ENCODE assay signal across 20 mouse cellular contexts in genomic region chr1:93082121-93082520, GRCm38 (mm10). TPM values are rescaled to one million over a fixed set of nuclear protein-coding genes. Genes with fewer than 3 reads are reported as not detected.
"Had no signal": no experiment of that assay in that cellular context is flagged by ENCODE, and none has a peak within 500 bp of the region (broad histone marks: within the 10 kb centered on the region; RNA-seq: fewer than 3 reads in every experiment).

No protein-coding gene starts in this region.

- H3K27me3 ChIP-seq: liver, embryonic 13.5 days had no signal

- DNase-seq: kidney, adult 2 months; layer of hippocampus, postnatal 36 days; liver, embryonic 13.5 days; lung, adult 2 months; lung, postnatal 14 days; lung, postnatal 4 days; midbrain, embryonic 14.5 days; thymus, adult 18-20 months; thymus, postnatal 36 days had no signal

- H3K4me3 ChIP-seq: left cerebral cortex, adult 2 months; liver, embryonic 13.5 days had no signal

- H3K27ac ChIP-seq: left cerebral cortex, adult 2 months; liver, embryonic 13.5 days had no signal

- H3K4me2 ChIP-seq: liver, embryonic 13.5 days; midbrain, embryonic 11.5 days had no signal

- H3K9me3 ChIP-seq: liver, embryonic 13.5 days had no signal

- H3K4me1 ChIP-seq: liver, embryonic 13.5 days had no signal

- H3K36me3 ChIP-seq: liver, embryonic 13.5 days had no signal

- H3K9ac ChIP-seq: liver, embryonic 13.5 days had no signal

RNA-seq across cellular contexts. Expression of gene Agxt, which starts 52.9 kb away (rescaled TPM):
- polyA plus RNA-seq: limb, embryonic 11.5 days; limb, embryonic 14.5 days; lung, adult 2 months; lung, embryonic 16.5 days; midbrain, embryonic 11.5 days; midbrain, embryonic 14.5 days; midbrain, postnatal 0 days; neural tube, embryonic 11.5 days; neural tube, embryonic 14.5 days; spleen, adult 2 months; testis, adult 2 months; urinary bladder, adult 2 months had no signal
